ENCODE assay signal across 11 mouse cellular contexts in the genomic region with DNA sequence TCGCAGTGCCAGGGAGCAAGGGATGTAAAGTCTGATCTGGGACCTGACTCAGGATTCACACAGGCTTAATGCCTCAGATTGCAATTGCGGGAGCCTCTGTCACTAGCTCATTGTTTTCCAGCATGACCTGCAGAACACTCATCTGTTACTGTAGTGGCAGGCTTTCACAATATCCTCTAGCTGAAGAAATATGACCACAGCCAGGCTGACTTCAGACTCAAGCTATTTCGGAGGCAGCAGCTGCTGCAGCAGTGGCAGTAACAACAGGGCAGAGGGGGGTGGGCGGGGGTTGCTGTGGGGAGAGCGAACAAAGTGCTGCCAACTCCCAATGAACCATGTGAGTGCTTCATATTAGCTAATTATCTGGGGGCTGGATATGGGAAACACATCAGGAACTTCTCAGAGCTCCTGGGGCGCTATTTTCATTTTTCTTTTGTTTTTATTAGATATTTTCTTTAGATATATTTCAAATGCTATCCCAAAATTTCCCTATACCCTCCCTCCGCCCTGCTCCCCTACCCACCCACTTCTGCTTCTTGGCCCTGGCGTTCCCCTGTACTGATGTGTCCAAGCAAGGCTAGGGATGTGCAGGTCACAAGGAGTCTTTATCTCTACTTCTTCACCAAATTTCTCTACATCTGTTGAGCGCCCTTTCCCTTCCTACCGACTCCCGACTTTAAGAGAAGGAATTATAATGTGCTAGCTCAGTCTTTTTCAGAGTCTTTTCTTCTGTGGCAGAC.
A peak's percentile ranks its signal among the peaks of the same experiment; 100 is the strongest.
DNase-seq lines count a peak whose midpoint lies in the region; ATAC-seq lines count a peak whose summit lies in the region.
"Had no signal": no experiment of that assay in that cellular context is flagged by ENCODE, and none has a peak within 500 bp of the region (broad histone marks: within the 10 kb centered on the region; RNA-seq: fewer than 3 reads in every experiment).

No protein-coding gene starts in this region.

- no peak for ATAC-seq in heart, embryonic 12.5 days (ENCODE audit: insufficient number of reproducible peaks, low FRiP score)
- ATAC-seq: forebrain, embryonic 15.5 days had no signal

- no peak overlapping the region for H3K9ac ChIP-seq in heart, embryonic 12.5 days
- H3K9ac ChIP-seq: forebrain, embryonic 15.5 days; limb, embryonic 12.5 days had no signal

- no peaks in the 10 kb centered on the region for H3K36me3 ChIP-seq in heart, embryonic 12.5 days
- no peaks in the 10 kb centered on the region for H3K36me3 ChIP-seq in macrophage (ENCODE audit: inconsistent target)
- H3K36me3 ChIP-seq: forebrain, embryonic 15.5 days; limb, embryonic 12.5 days had no signal

- WGBS in heart, embryonic 12.5 days = 55% methylated on average over 11 of the region's 11 CpGs
- WGBS in macrophage (ENCODE audit: missing documents) = 36% methylated on average over 11 of the region's 11 CpGs

- H3K27me3 ChIP-seq in heart, embryonic 12.5 days (replicated peaks) = no peaks in the 10 kb centered on the region
- H3K27me3 ChIP-seq: forebrain, embryonic 15.5 days; limb, embryonic 12.5 days had no signal

- intact Hi-C loops in heart, postnatal 10 days (cut with DNase I) = no loop called here

- no peaks in the 10 kb centered on the region for H3K79me2 ChIP-seq in macrophage (ENCODE audit: inconsistent target)

- H3K4me3 ChIP-seq in heart, embryonic 12.5 days = no peak overlapping the region
- H3K4me3 ChIP-seq in macrophage (ENCODE audit: inconsistent target) = no peak overlapping the region
- H3K4me3 ChIP-seq: forebrain, embryonic 15.5 days; limb, embryonic 12.5 days had no signal

- H3K9me3 ChIP-seq in heart, embryonic 12.5 days (replicated peaks) = no peaks in the 10 kb centered on the region
- H3K9me3 ChIP-seq: forebrain, embryonic 15.5 days; limb, embryonic 12.5 days had no signal

- peaks cover 6% of the 10 kb centered on the region; the same call in 1 of the 2 replicates for H3K4me1 ChIP-seq in heart, embryonic 12.5 days (replicated peaks)
- H3K4me1 ChIP-seq: forebrain, embryonic 15.5 days had no signal

- H3K4me2 ChIP-seq in heart, embryonic 12.5 days = no peak overlapping the region
- H3K4me2 ChIP-seq: forebrain, embryonic 15.5 days; limb, embryonic 12.5 days had no signal

- H3K27ac ChIP-seq in heart, embryonic 12.5 days (ENCODE audit: poor library complexity, severe bottlenecking) = no peak overlapping the region
- H3K27ac ChIP-seq in macrophage = peak overlapping the region; percentile 37
- H3K27ac ChIP-seq: forebrain, embryonic 15.5 days; limb, embryonic 12.5 days had no signal

- peak; percentile 4 for DNase-seq in heart, adult 8-10 months (ENCODE audit: low spot score)
- DNase-seq in NIH3T3 (ENCODE audit: low read depth) = peak; percentile 65
- DNase-seq in heart, postnatal 10 days = peak; percentile 12 to 17
- no peak for DNase-seq in left cerebral cortex, adult 18-20 months (ENCODE audit: low spot score in 2 of 2)
- DNase-seq in cerebellum, adult 9-11 months = no peak
- no peak for DNase-seq in thymus, postnatal 10 days (ENCODE audit: low spot score in 2 of 2)
- DNase-seq: kidney, adult 18-20 months had no signal

Comparison
In these comparisons a context has a peak if more than half of its experiments do, and no peak if none do; other contexts are left out.
1. DNase-seq: peak in heart, adult 8-10 months (single experiment), NIH3T3 (single experiment) and heart, postnatal 10 days (2 of 2); none in left cerebral cortex, adult 18-20 months (0 of 2), cerebellum, adult 9-11 months (single experiment) and thymus, postnatal 10 days (0 of 2).